Mouse (Mus musculus): ENCODE results near the gene Dnm2. TPM values are rescaled to one million over a fixed set of nuclear protein-coding genes. Genes with fewer than 3 reads are reported as not detected.

The Dnm2 gene
- 93.2 and 101 TPM in 2 replicates for total RNA-seq (2021)
- long read RNA-seq, experiment 1, transcript Dnm2-204 (21 exons, 3,063 nt): minor isoform, 11 of 164 reads
- long read RNA-seq, experiment 1, transcript Dnm2-201 (21 exons, 3,502 nt): minor isoform, 8 of 164 reads
- long read RNA-seq, experiment 1, transcript Dnm2-206 (21 exons, 2,613 nt): minor isoform, 20 of 164 reads
- long read RNA-seq, experiment 1, transcript Dnm2-202 (20 exons, 3,450 nt): major isoform, 30 of 164 reads
- long read RNA-seq, experiment 1, partial matches to known transcripts: 15 of 164 reads
- long read RNA-seq, experiment 1, other reads (novel, unspliced or antisense): 70 of 164 reads
- long read RNA-seq, experiment 2, transcript Dnm2-202 (20 exons, 3,450 nt): minor isoform, 14 of 136 reads
- long read RNA-seq, experiment 2, transcript Dnm2-206 (21 exons, 2,613 nt): major isoform, 16 of 136 reads
- long read RNA-seq, experiment 2, transcript Dnm2-201 (21 exons, 3,502 nt): minor isoform, 6 of 136 reads
- long read RNA-seq, experiment 2, transcript Dnm2-204 (21 exons, 3,063 nt): minor isoform, 7 of 136 reads
- long read RNA-seq, experiment 2, partial matches to known transcripts: 15 of 136 reads
- long read RNA-seq, experiment 2, other reads (novel, unspliced or antisense): 72 of 136 reads

DNA sequence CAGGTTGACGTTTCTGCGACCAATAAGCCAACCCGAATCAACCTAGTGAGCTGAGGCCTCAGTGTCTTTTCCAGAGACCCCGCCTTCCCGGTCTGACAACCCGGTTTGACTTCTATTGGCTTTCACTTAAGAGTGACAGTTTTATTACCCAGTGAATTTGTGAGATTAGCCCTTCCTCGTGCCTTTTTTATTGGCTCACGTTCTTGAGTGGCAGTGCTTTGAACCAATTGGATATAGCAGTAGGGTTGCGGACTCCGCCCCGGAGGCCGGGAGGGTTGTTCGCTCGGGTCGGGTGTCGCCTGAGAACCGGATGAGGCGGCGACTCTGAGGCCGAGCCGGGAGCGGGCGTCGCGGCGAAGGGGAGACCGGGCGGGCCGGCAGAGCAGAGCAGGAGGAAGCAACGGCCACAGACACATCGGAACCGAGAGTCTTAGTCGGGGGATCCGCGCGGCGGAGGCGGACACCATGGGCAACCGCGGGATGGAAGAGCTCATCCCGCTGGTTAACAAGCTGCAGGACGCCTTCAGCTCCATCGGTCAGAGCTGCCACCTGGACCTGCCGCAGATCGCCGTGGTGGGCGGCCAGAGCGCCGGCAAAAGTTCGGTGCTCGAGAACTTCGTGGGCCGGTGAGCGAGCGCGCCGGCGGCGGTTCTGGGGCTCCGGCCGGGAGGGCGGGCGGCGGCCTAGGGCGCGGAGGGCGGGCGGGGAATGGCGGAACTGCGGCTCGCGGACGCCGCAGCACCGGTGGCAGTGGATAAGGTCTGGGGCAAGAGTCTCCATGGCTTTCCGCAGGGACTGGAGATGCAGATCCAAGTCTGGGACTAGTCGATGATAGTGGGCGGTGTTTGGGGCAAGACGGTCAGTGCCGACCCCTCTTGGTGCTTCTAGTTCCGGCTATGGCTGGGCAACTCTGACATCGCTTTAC lies at the start of gene Dnm2:
Gene Dnm2, plus strand, starts transcription at position 278 of the 925 bp plus-strand sequence.
- DNase-seq: peak; percentile 98

DNA sequence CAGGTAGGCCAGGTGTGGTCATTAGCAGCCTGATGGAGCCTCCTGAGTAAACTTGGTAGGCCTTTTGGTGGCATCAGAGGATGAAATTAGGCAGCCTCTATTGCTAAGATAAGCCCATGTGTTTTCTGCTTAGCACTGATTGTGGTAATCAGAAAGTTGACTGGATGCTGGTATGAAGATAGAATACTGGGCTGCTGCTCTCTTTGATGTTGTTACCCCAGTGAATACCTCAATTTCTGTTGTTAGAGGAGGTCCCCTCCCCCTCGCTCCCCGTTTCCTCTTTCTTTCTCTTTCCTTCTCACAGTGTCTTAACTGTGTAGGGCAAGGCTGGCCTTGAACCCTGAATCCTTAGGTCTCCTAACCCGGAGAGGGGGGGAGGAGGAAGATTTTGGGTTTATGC lies 45.5 kb upstream of the Dnm2 start:
- no peak for DNase-seq

- no peak for DNase-seq
Observed at GRCm38 (mm10) chr9:21380868-21381267, 43.8 kb upstream of the Dnm2 start.

DNA sequence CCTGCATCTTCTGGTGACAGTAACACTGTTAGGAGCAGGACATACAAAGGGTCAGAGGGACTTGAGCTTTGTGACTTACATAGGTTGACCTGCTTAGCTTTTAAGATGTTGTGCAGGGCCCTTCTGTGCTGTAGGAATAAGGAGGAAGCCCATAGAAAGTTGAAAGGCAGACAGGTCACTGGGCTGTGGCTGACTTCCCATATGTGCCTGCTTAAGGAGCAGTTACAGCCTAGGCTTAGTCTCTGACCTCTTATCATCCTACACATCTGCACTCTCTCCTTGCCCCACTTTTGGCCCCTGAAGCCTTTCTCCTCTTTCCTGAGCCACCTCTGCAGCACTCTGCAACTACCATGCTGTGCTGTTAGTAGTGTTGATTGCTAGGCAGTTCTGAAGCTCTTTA lies 40.7 kb upstream of the Dnm2 start:
- no peak for DNase-seq

DNA sequence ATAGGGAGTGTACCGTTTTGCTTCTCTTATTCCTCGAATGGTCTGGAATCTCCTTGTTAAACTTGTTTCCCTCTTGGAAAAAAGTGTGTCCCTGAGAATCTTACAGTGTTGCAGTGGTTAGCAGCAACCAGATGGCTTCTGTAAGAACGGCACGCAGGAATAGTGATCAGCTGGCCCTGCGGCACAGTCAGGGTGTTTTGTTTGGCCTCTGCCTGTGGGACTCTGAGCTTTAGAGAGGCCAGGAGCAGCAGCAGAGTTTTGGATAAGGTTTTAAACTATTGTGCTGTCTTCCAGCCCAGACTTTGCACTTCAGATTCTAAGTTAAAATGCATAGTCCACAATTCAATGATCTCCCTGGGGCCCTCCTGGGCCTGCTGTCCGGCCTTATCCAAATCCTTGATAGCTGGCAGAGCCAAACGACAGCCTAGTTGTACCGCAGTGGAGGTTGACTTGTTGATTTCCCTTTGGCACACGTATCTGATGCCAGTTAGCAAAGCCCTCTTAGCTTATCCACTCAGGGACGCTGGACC lies 32.0 kb upstream of the Dnm2 start:
- no peak for DNase-seq

GRCm38 (mm10) chr9:21395692-21396091 lies 29.0 kb upstream of the Dnm2 start:
- DNase-seq: no peak

GRCm38 (mm10) chr9:21397170-21397569 lies 27.5 kb upstream of the Dnm2 start:
- DNase-seq: no peak

DNA sequence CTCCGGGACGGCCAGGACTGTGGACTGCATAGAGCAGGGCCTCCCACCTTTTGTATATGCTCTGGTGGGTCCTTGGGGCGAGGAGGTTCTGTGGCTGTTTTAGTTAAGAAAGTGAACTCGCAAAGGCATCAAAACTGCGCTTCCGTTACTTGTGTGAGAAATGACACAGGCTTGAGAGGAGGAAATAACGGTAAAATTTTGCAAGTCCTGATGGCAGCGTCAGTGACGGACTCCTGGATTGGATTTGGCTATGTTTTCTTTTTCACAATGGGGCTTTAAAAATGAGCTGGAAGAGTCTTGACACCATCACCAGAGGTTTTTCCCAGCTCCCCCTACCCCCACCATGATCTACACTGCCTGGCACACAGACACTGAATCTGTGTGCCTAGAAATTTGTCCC lies 23.7 kb upstream of the Dnm2 start:
- no peak for DNase-seq

GRCm38 (mm10) chr9:21402764-21403253 lies 21.9 kb upstream of the Dnm2 start:
- no peak for DNase-seq

GRCm38 (mm10) chr9:21403745-21404144 lies 21.0 kb upstream of the Dnm2 start:
- no peak for DNase-seq

GRCm38 (mm10) chr9:21405525-21405924 lies 19.2 kb upstream of the Dnm2 start:
- no peak for DNase-seq

GRCm38 (mm10) chr9:21407951-21408350 lies 16.8 kb upstream of the Dnm2 start:
- peak; percentile 82 for DNase-seq

DNA sequence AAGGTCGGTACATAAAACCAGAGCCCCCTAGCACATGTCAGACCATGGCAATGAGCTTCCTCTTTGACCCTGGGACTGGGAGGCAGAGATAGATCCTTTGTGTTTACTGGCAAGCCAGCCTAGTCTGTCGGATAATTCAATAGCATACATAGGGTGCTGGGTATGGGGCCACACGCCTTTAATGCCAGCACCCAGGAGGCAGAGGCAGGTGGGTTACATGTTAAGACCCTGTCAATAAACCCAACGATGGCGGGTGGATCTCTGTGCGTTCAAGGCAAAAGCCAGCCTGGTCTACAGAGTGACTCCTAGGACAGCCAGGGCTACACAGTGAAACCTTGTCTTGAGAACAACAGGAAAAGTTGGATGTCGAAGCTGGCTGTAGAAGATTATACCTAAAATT lies 16.1 kb upstream of the Dnm2 start:
- no peak for DNase-seq

DNA sequence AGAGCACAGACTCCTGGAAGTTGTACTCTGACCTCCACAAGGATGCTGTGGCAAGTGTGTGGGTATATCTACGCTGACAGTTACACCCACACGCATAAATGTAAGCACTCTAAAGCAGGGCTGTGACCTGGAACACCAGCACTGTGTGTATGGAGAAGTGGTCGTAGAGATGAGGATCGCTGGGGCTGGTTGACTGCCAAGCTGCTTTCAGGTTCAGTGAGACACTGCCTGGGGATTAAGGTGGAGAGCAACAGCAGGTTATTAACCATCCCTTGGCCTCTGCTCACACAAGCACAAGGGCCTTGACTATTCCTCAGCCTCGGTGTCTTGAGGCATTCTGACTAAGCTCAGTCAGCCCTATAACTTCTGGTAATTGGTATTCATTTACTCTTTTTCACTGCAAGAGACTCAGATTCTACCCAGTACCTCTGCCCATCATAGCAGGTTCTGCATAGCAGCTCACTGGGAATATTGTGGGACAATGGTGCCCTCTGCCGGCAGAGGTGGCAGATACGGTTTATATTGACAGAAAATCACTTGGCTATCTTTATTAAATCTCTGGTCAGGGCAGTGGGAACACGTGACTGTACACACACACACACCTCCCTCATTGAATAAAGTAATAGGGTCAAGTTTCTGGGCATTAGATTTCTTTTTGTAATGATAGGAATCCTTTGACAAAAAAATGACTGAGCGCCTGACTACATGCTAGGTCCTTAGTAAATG lies 15.0 kb upstream of the Dnm2 start:
- peak; percentile 91 for DNase-seq

- DNase-seq: peak; percentile 90
Observed at GRCm38 (mm10) chr9:21411669-21412550, 12.8 kb upstream of the Dnm2 start, which contains the start of gene Qtrt1. TSS of gene Qtrt1 (plus strand) at chr9:21411837.

GRCm38 (mm10) chr9:21417866-21418265 lies 6.8 kb upstream of the Dnm2 start:
- DNase-seq: no peak

GRCm38 (mm10) chr9:21419646-21420045 lies 5.1 kb upstream of the Dnm2 start:
- DNase-seq: no peak

DNA sequence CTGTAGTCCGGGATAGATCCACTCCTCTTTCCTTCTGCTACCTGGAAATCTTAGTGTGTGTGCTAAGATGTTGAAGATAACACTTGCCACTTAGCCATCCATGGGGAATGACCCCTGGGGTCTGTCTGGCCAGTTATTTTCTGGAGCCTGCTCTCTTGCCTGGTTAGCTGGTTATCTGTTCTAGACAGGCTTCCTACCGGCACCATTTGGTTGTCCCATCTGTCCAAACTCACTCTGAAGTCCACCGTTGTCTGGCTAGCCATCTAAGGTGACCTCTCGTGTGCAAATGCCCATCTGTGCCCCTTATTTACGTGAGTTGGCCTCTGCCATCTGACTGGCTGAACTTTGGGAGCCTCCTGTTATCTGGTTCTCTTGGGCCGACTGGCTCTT lies 843 bp downstream of the Dnm2 start:
- DNase-seq: no peak

- DNase-seq: no peak
Observed at GRCm38 (mm10) chr9:21426013-21426412, 1.3 kb downstream of the Dnm2 start.

DNA sequence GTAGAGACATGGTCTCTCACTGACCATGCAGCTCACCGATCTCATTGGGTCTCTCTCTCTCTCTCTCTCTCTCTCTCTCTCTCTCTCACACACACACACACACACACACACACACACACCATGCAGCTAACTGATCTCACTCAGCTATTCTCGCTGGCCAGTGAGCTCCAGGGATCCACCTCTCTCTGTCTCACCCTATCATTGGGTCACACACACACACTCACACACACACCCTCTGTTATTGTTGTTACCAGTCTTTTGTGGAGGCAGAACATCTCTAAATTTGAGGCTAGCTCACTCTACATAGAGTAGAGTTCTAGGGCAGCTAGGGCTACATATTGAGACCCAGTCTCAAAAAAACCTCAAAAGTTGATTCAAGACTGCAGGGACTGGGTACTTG lies 1.8 kb downstream of the Dnm2 start:
- no peak for DNase-seq
